ENCODE assay signal across 10 mouse cellular contexts in the genomic region with DNA sequence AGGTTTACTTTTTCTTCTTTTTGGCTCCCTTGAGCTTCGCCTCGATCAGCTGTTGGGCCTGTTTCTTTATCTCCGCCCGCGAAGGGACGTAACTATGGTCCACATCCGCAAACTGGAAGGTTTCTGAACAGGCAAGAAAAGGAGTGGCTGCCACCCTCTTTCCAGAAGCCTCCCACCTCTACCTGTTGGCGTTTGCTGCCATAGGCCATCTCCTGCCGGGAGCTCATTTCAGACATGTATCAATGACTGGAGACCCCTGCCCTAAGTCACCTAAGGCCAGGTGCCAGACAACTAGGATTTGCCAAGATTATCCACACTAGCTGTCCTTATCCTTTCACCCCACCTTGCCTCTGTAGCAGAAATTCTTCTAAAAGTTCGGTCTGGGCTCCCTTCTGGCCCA. TPM values are rescaled to one million over a fixed set of nuclear protein-coding genes. Genes with fewer than 3 reads are reported as not detected.
DNase-seq lines count a peak whose midpoint lies in the region; ATAC-seq lines count a peak whose summit lies in the region.
"Had no signal": no experiment of that assay in that cellular context is flagged by ENCODE, and none has a peak within 500 bp of the region (broad histone marks: within the 10 kb centered on the region; RNA-seq: fewer than 3 reads in every experiment).

No protein-coding gene starts in this region.

- H3K36me3 ChIP-seq in heart, embryonic 15.5 days, result no peaks in the 10 kb centered on the region
- no peaks in the 10 kb centered on the region for H3K36me3 ChIP-seq in hindbrain, embryonic 15.5 days
- H3K36me3 ChIP-seq in midbrain, embryonic 14.5 days (ENCODE audit: control insufficient read depth, insufficient read depth, low read length), result no peaks in the 10 kb centered on the region

- peaks cover 18% of the 10 kb centered on the region for H3K4me1 ChIP-seq in heart, embryonic 15.5 days (replicated peaks)
- H3K4me1 ChIP-seq in hindbrain, embryonic 15.5 days (replicated peaks), result peaks cover 27% of the 10 kb centered on the region
- H3K4me1 ChIP-seq in midbrain, embryonic 14.5 days (ENCODE audit: control insufficient read depth, insufficient read depth, low read length), result peaks cover 15% of the 10 kb centered on the region

- no peak for ATAC-seq in heart, embryonic 15.5 days (replicated peaks; ENCODE audit: insufficient number of reproducible peaks, insufficient read depth, low FRiP score, low read depth)
- ATAC-seq in common myeloid progenitor, adult 5-6 weeks (replicated peaks; ENCODE audit: low read depth, poor library complexity, severe bottlenecking), result peak; percentile 35
- peak; percentile 25 for ATAC-seq in hindbrain, embryonic 15.5 days (ENCODE audit: low FRiP score, low read depth)
- peak; percentile 28; the same call in 1 of the 2 replicates for ATAC-seq in midbrain, embryonic 14.5 days (ENCODE audit: low FRiP score, low TSS enrichment)

- peak overlapping the region; percentile 63 for H3K4me2 ChIP-seq in heart, embryonic 15.5 days
- H3K4me2 ChIP-seq in hindbrain, embryonic 15.5 days, result peak overlapping the region; percentile 62
- peak overlapping the region; percentile 74 for H3K4me2 ChIP-seq in midbrain, embryonic 14.5 days (ENCODE audit: low read length)

- H3K4me3 ChIP-seq in heart, embryonic 15.5 days, result peak overlapping the region; percentile 81
- peak overlapping the region; percentile 66 for H3K4me3 ChIP-seq in hindbrain, embryonic 15.5 days
- H3K4me3 ChIP-seq in midbrain, embryonic 14.5 days (replicated peaks; ENCODE audit: low read depth, low read length), result peak overlapping the region; percentile 99

- no peaks in the 10 kb centered on the region for H3K9me3 ChIP-seq in heart, embryonic 15.5 days (replicated peaks)
- no peaks in the 10 kb centered on the region for H3K9me3 ChIP-seq in hindbrain, embryonic 15.5 days
- H3K9me3 ChIP-seq in midbrain, embryonic 14.5 days (ENCODE audit: control insufficient read depth, low read length), result no peaks in the 10 kb centered on the region

- H3K27ac ChIP-seq in heart, embryonic 15.5 days, result no peak overlapping the region; the same call in 1 of the 2 replicates
- peak overlapping the region; percentile 84 for H3K27ac ChIP-seq in hindbrain, embryonic 15.5 days (replicated peaks)
- peak overlapping the region; percentile 91 for H3K27ac ChIP-seq in midbrain, embryonic 14.5 days (replicated peaks; ENCODE audit: low read depth, low read length)

- H3K9ac ChIP-seq in heart, embryonic 15.5 days, result no peak overlapping the region
- peak overlapping the region; percentile 39 for H3K9ac ChIP-seq in hindbrain, embryonic 15.5 days
- peak overlapping the region; percentile 97; the same call in 1 of the 2 replicates for H3K9ac ChIP-seq in midbrain, embryonic 14.5 days (replicated peaks; ENCODE audit: low read length)

- no peak for DNase-seq in heart, adult 9 months (ENCODE audit: low spot score in 2 of 2)
- DNase-seq in midbrain, embryonic 14.5 days, result no peak
- DNase-seq in adrenal gland, adult 18-20 months (ENCODE audit: low spot score in 2 of 2), result no peak
- no peak for DNase-seq in layer of hippocampus, adult 8-10 months (ENCODE audit: low spot score in 2 of 2)
- no peak for DNase-seq in thymus, postnatal 0 days (ENCODE audit: low spot score)

- H3K27me3 ChIP-seq in heart, embryonic 15.5 days, result no peaks in the 10 kb centered on the region; the same call in 1 of the 2 replicates
- no peaks in the 10 kb centered on the region for H3K27me3 ChIP-seq in hindbrain, embryonic 15.5 days
- H3K27me3 ChIP-seq in midbrain, embryonic 14.5 days (ENCODE audit: control insufficient read depth, insufficient read depth, low read length), result no peaks in the 10 kb centered on the region

- 57% methylated on average over 10 of the region's 10 CpGs for WGBS in heart, embryonic 15.5 days
- 72% methylated on average over 10 of the region's 10 CpGs for WGBS in hindbrain, embryonic 15.5 days
- 73% methylated on average over 10 of the region's 10 CpGs for WGBS in midbrain, embryonic 14.5 days

RNA-seq across cellular contexts. Expression of a gene that starts 0.3 kb away (rescaled TPM):
- polyA plus RNA-seq in heart, embryonic 15.5 days (2015; fragmentation: Nextera tagmentation; extraction: Ambion mirVana), result 41.0 and 50.2 TPM in 2 replicates
- total RNA-seq in common myeloid progenitor, adult 5-6 weeks (2017), result 78.2 and 83.9 TPM in 2 replicates
- 70.0 and 73.5 TPM in 2 replicates for polyA plus RNA-seq in hindbrain, embryonic 15.5 days (2015; fragmentation: Nextera tagmentation; extraction: Ambion mirVana)
- polyA plus RNA-seq in midbrain, embryonic 14.5 days (2014; fragmentation: Nextera tagmentation; extraction: Ambion mirVana), result 60.9 and 62.6 TPM in 2 replicates
- total RNA-seq in adrenal gland, adult 18-20 months (2021), result 10 to 100 TPM; 82.3 to 97.5 TPM
- 100 to 1,000 TPM; 127 to 168 (median 150) TPM for total RNA-seq in layer of hippocampus, adult 8-10 months (2022)
- 30.3 and 39.7 TPM in 2 replicates for polyA plus RNA-seq in thymus, postnatal 0 days (2015; fragmentation: Nextera tagmentation; extraction: Ambion mirVana)

RNA-seq across cellular contexts. Expression of a gene that starts 8.8 kb away (rescaled TPM):
- 0.09 and 0.13 TPM in 2 replicates for polyA plus RNA-seq in heart, embryonic 15.5 days (2015; fragmentation: Nextera tagmentation; extraction: Ambion mirVana)
- total RNA-seq in common myeloid progenitor, adult 5-6 weeks (2017), result not detected in 2 replicates
- 0.27 and 0.45 TPM in 2 replicates for polyA plus RNA-seq in hindbrain, embryonic 15.5 days (2015; fragmentation: Nextera tagmentation; extraction: Ambion mirVana)
- 0.28 and 0.33 TPM in 2 replicates for polyA plus RNA-seq in midbrain, embryonic 14.5 days (2014; fragmentation: Nextera tagmentation; extraction: Ambion mirVana)
- total RNA-seq in adrenal gland, adult 18-20 months (2021), result not detected
- total RNA-seq in layer of hippocampus, adult 8-10 months (2022), result not detected
- polyA plus RNA-seq in thymus, postnatal 0 days (2015; fragmentation: Nextera tagmentation; extraction: Ambion mirVana), result 0.04 and 0.05 TPM in 2 replicates
- total RNA-seq: gastrocnemius, postnatal 4 days had no signal

RNA-seq across cellular contexts. Expression of a gene that starts 13.1 kb away (rescaled TPM):
- 19.0 and 21.9 TPM in 2 replicates for polyA plus RNA-seq in heart, embryonic 15.5 days (2015; fragmentation: Nextera tagmentation; extraction: Ambion mirVana)
- 6.4 and 23.9 TPM in 2 replicates for total RNA-seq in common myeloid progenitor, adult 5-6 weeks (2017)
- polyA plus RNA-seq in hindbrain, embryonic 15.5 days (2015; fragmentation: Nextera tagmentation; extraction: Ambion mirVana), result 47.0 and 57.8 TPM in 2 replicates
- 38.4 and 46.5 TPM in 2 replicates for polyA plus RNA-seq in midbrain, embryonic 14.5 days (2014; fragmentation: Nextera tagmentation; extraction: Ambion mirVana)
- 10 to 100 TPM; 14.6 to 38.7 TPM for total RNA-seq in adrenal gland, adult 18-20 months (2021)
- total RNA-seq in layer of hippocampus, adult 8-10 months (2022), result 10 to 100 TPM; 14.9 to 24.0 (median 16.6) TPM
- polyA plus RNA-seq in thymus, postnatal 0 days (2015; fragmentation: Nextera tagmentation; extraction: Ambion mirVana), result 5.8 and 7.0 TPM in 2 replicates

RNA-seq across cellular contexts. Expression of a gene that starts 19.2 kb away (rescaled TPM):
- 3.3 and 4.8 TPM in 2 replicates for polyA plus RNA-seq in heart, embryonic 15.5 days (2015; fragmentation: Nextera tagmentation; extraction: Ambion mirVana)
- 1.6 and 2.4 TPM in 2 replicates for total RNA-seq in common myeloid progenitor, adult 5-6 weeks (2017)
- polyA plus RNA-seq in hindbrain, embryonic 15.5 days (2015; fragmentation: Nextera tagmentation; extraction: Ambion mirVana), result 3.7 and 4.6 TPM in 2 replicates
- polyA plus RNA-seq in midbrain, embryonic 14.5 days (2014; fragmentation: Nextera tagmentation; extraction: Ambion mirVana), result 2.8 TPM in 1 of 2 replicates, not detected in the other
- 10 to 100 TPM in 1 of 2 experiments, 1 to 10 TPM in 1; 5.3 to 12.3 TPM for total RNA-seq in adrenal gland, adult 18-20 months (2021)
- under 1 TPM; 0.45 to 0.80 (median 0.64) TPM for total RNA-seq in layer of hippocampus, adult 8-10 months (2022)
- polyA plus RNA-seq in thymus, postnatal 0 days (2015; fragmentation: Nextera tagmentation; extraction: Ambion mirVana), result 9.1 and 9.2 TPM in 2 replicates
- total RNA-seq: ES-E14 had no signal

RNA-seq across cellular contexts. Expression of a gene that starts 27.1 kb away (rescaled TPM):
- 0.22 and 0.30 TPM in 2 replicates for polyA plus RNA-seq in heart, embryonic 15.5 days (2015; fragmentation: Nextera tagmentation; extraction: Ambion mirVana)
- total RNA-seq in common myeloid progenitor, adult 5-6 weeks (2017), result 0.55 TPM in 1 of 2 replicates, not detected in the other
- 14.5 and 16.5 TPM in 2 replicates for polyA plus RNA-seq in hindbrain, embryonic 15.5 days (2015; fragmentation: Nextera tagmentation; extraction: Ambion mirVana)
- polyA plus RNA-seq in midbrain, embryonic 14.5 days (2014; fragmentation: Nextera tagmentation; extraction: Ambion mirVana), result 8.8 and 9.2 TPM in 2 replicates
- total RNA-seq in adrenal gland, adult 18-20 months (2021), result 1 to 10 TPM; 1.5 to 1.7 TPM
- 100 to 1,000 TPM in 1 of 4 experiments, 10 to 100 TPM in 3; 82.9 to 103 (median 92.4) TPM for total RNA-seq in layer of hippocampus, adult 8-10 months (2022)
- 0.04 and 0.49 TPM in 2 replicates for polyA plus RNA-seq in thymus, postnatal 0 days (2015; fragmentation: Nextera tagmentation; extraction: Ambion mirVana)
